Mouse (Mus musculus): ENCODE data around the gene Thy1.

Gene Thy1

DNA sequence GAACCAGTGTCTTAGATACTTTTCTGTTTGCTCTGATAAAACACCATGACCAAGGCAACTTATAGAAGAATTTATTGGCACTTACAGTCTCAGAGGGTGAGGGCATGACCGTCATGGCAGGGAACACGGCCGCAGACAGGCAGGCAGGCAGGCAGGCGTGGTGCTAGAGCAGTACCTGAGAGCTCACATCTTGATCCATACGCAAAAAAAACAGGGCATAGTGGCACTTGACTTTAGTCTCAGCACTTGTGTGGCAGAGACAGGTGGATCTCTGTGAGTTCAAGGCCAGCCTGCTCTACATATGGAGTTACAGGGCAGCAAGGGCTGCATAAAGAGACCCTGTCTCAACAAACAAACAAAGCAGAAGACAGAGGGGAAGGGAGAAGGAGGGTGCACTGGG is 9.9 kb upstream of the Thy1 start:
- in situ Hi-C loops (cut with MboI; ENCODE audit: unreplicated experiment in 2 of 2) = no loop called here

DNA sequence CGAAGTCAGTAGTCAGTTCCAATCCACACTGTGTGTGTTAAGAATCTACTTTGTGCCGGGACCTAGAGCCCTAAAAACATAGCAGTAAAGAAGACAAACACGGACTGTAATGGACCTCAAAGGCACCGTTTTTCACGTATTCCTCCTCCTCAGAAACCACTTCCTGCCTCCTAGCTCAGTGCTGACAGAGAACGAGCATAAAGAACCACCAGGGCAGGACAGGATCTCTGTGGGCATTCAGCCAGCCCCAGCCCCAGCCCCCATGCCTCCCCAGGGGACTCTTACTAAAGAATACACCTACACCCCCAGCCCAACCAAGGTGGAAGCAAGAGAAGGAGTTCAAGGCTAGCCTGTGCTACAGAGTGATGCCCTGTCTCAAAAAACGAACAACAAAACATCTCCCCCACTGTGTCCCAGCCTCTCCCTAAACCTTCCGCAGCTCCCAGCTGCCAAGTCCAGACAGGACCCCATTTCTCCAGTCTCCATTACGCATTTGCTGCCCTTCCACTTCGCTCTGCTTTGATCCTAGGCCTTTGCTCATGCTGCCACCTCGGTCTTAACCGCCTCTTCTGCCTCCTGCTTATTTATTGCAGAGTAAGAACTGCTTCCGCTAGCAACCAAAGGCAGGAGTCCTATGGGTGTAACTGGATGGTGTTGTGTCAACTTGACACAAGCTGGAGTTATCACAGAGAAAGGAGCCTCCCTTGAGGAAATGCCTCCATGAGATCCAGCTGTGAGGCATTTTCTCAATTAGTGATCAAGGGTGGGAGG is 9.0 kb upstream of the Thy1 start:
- in situ Hi-C loops (cut with MboI; ENCODE audit: unreplicated experiment in 2 of 2) = no loop called here

DNA sequence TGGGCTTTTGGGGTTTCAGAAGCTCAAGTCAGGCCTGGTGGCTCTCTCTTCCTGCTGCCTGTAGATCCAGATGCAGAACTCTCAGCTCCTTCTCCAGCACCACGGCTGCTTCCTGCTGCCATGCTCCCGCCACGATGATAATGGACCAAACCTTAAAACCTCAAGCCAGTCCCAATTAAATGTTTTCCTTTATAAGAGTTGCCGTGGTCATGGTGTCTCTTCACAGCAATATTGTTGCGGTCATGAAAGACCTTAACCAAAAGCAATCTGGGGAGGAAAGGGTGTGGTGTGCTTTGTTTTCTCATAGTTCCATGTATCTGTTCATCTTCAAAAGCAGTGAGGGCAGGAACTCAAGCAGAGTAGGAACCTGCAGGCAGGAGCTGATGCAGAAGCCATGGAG is 6.1 kb upstream of the Thy1 start:
- in situ Hi-C loops (cut with MboI; ENCODE audit: unreplicated experiment in 2 of 2) = no loop called here

DNA sequence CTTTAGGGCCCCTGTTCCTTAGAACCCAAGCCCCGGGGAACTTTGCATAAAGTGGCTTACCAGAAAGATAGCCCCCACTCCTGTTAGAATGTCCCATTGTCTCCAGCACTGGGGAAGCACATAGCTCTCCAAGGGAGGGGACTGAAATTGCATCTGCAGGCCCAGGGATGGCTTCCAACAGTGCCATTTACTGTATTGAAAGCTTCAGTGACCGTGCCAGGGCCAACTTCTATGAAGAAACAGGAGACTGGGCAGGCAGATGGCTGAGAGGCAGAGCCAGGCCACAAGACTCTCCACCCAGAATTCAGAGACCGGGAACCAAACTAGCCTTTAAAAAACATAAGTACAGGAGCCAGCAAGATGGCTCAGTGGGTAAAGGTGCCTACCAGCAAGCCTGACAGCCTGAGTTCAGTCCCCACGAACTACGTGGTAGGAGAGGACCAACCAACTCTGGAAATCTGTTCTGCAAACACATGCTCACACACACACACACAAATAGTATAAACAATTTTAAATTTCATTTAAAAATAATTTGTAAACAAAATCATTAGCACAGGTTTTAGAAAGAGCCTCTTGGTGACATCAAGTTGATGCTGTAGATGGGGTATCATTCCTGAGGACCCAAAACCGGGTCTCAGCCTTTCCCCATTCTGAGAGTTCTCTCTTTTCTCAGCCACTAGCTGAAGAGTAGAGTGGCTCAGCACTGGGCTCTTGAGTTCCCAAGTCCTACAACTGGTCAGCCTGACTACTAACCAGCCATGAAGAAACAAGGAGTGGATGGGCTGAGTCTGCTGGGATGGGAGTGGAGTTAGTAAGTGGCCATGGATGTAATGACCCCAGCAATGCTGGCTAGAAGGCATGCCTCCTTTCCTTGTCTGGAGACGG is 1.4 kb upstream of the Thy1 start:
- in situ Hi-C loops (cut with MboI; ENCODE audit: unreplicated experiment in 2 of 2) = no loop called here

DNA sequence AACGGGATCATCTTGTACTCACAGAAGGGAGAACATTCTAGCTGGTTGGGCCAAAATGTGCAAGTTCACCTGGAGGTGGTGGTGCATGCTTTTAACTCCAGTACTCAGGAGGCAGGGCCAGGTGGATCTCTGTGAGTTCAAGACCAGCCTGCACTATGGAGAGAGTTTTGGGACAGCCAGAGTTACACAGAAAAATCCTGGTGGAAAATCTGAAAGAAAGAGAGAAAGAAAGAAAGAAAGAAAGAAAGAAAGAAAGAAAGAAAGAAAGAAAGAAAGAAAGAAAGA is 846 bp upstream of the Thy1 start:
- in situ Hi-C loops (cut with MboI; ENCODE audit: unreplicated experiment in 2 of 2) = no loop called here

DNA sequence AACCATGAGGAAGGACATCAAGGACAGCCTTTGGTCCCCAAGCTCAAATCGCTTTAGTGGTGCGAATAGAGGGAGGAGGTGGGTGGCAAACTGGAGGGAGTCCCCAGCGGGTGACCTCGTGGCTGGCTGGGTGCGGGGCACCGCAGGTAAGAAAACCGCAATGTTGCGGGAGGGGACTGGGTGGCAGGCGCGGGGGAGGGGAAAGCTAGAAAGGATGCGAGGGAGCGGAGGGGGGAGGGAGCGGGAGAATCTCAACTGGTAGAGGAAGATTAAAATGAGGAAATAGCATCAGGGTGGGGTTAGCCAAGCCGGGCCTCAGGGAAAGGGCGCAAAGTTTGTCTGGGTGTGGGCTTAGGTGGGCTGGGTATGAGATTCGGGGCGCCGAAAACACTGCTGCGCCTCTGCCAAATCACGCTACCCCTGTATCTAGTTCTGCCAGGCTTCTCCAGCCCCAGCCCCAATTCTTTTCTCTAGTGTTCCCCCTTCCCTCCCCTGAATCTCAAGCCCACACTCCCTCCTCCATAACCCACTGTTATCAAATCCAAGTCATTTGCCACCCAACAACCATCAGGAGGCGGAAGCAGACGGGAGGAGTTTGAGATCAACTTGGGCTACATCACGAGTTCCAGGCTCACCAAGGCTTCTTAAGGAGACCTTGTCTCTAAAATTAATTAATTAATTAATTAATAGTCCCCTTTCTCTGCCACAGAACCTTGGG is 683 bp downstream of the Thy1 start:
- in situ Hi-C loops (cut with MboI; ENCODE audit: unreplicated experiment in 2 of 2) = no loop called here

DNA sequence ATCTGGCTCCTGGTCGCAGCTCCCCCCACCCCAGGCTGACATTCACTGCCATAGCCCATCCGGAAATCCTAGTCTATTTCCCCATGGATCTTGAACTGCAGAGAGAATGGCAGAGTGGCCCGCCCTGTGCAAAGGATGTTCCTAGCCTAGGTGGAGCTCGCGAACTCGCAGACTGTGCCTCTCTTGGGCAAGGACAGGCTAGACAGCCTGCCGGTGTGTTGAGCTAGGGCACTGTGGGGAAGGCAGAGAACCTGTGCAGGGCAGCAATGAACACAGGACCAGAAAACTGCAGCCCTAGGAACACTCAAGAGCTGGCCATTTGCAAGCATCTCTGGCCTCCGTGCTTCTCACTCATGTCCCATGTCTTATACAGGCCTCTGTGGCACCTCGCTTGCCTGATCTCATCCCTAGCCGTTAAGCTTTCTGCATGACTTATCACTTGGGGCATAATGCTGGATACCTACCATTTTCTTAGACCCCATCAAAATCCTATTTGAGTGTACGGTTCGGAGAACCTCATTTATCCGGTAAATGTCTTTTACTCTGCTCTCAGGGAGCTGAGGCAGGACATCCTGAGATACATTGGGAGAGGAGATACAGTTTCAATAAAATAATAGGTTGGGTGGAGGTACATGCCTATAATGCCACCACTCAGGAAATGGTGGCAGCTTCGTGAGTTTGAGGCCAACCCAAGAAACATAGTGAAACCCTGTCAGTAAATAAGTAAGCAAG is 1.4 kb downstream of the Thy1 start:
- in situ Hi-C loops (cut with MboI; ENCODE audit: unreplicated experiment in 2 of 2) = no loop called here

DNA sequence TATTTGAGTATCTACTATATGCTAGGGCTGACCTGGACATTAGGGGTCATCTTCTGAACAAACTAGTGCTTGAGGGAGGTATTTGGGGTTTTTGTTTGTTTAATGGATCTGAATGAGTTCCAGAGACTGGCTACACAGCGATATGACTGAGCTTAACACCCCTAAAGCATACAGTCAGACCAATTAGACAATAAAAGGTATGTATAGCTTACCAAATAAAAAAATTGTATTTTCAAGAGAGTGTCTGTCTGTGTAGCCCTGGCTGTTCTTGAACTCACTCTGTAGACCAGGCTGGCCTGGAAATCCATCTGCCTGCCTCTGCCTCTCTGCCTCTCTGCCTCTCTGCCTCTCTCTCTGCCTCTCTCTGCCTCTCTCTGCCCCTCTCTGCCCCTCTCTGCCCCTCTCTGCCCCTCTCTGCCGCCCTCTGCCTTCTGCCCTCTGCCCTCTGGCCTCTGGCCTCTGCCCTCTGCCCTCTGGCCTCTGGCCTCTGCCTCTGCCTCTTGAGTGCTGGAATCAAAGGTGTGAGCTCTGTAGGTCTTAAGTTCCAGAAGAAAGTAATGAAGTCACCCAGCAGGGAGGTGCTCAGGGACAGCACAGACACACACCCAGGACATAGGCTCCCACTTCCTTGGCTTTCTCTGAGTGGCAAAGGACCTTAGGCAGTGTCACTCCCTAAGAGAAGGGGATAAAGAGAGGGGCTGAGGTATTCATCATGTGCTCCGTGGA is 2.1 kb downstream of the Thy1 start:
- in situ Hi-C loops (cut with MboI; ENCODE audit: unreplicated experiment in 2 of 2) = no loop called here

DNA sequence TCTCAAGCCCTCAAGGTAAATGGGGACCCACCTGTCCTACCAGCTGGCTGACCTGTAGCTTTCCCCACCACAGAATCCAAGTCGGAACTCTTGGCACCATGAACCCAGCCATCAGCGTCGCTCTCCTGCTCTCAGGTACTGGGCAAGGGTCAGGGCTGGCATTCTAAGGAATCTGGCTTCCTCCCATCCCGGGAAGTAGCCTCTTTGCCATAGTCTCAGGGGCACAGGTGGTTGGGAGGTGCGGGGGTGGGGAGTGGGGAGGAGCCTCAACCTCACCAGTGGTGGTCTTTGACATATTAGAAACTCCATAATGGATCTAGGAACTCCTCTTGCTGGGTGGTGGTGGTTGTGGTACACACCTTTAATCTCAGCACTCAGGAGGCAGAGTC is 2.7 kb downstream of the Thy1 start:
- in situ Hi-C loops (cut with MboI; ENCODE audit: unreplicated experiment in 2 of 2) = no loop called here

DNA sequence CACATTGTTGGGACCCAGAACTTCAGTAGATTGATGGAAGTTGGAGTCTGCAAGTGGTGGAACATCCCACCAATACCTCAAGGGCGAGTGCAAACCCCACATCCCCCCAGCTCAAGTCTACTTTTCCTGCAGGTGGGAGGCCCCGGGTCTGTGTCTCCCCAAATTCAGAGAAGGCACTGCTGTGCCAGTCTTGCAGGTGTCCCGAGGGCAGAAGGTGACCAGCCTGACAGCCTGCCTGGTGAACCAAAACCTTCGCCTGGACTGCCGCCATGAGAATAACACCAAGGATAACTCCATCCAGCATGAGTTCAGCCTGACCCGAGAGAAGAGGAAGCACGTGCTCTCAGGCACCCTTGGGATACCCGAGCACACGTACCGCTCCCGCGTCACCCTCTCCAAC is 3.2 kb downstream of the Thy1 start:
- in situ Hi-C loops (cut with MboI; ENCODE audit: unreplicated experiment in 2 of 2) = no loop called here

DNA sequence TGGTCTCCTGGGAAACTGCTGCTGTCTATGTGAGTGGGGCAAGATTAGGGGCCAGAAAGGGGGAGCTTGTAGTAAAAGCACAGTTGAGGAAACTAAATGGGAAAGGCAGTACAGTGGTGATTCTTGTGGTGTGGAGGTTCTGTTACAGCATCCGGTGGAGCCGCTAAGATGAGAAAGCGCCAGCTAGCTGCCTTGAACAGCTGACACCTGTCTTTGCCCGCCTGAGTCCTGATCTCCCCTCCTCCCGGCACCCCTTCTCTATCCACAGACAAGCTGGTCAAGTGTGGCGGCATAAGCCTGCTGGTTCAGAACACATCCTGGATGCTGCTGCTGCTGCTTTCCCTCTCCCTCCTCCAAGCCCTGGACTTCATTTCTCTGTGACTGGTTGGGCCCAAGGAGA is 3.9 kb downstream of the Thy1 start:
- in situ Hi-C loops (cut with MboI; ENCODE audit: unreplicated experiment in 2 of 2) = no loop called here

DNA sequence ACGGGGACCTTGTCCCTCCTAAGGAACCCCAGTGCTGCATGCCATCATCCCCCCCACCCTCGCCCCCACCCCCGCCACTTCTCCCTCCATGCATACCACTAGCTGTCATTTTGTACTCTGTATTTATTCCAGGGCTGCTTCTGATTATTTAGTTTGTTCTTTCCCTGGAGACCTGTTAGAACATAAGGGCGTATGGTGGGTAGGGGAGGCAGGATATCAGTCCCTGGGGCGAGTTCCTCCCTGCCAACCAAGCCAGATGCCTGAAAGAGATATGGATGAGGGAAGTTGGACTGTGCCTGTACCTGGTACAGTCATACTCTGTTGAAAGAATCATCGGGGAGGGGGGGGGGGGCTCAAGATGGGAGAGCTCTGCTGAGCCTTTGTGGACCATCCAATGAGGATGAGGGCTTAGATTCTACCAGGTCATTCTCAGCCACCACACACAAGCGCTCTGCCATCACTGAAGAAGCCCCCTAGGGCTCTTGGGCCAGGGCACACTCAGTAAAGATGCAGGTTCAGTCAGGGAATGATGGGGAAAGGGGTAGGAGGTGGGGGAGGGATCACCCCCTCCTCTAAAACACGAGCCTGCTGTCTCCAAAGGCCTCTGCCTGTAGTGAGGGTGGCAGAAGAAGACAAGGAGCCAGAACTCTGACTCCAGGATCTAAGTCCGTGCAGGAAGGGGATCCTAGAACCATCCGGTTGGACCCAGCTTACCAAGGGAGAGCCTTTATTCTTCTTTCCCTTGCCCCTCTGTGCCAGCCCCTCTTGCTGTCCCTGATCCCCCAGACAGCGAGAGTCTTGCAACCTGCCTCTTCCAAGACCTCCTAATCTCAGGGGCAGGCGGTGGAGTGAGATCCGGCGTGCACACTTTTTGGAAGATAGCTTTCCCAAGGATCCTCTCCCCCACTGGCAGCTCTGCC is 4.6 kb downstream of the Thy1 start:
- in situ Hi-C loops (cut with MboI; ENCODE audit: unreplicated experiment in 2 of 2) = no loop called here

DNA sequence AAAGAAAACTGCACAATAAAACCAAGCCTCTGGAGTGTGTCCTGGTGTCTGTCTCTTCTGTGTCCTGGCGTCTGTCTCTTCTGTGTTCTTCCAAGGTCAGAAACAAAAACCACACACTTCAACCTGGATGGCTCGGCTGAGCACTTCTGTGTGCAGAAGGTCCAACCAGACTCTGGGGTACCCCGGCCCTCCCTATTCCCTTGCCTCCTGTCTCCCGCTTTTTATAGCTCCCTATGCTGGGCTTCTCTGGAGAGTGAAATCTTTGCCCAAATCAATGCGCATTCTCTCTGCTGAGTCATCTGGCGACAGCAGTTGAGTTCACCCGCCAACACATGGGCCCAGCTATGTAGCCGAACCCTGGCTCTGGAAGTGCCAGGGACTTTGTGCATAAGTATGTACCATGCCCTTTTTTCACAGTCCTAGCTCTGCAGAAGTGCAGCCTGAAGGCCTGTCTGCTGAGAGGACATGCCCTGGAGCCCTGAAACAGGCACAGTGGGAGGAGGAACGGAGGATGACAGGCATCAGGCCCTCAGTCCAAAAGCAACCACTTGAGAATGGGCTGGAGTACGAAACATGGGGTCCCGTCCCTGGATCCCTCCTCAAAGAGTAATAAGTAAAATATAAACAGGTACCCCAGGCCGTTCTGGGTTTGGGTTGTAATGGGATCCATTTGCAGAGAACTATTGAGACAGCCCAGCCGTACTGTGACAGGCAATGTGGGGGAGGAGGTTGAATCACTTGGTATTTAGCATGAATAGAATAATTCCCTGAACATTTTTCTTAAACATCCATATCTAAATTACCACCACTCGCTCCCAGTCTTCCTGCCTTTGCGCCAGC is 5.6 kb downstream of the Thy1 start:
- in situ Hi-C loops (cut with MboI; ENCODE audit: unreplicated experiment in 2 of 2) = no loop called here

DNA sequence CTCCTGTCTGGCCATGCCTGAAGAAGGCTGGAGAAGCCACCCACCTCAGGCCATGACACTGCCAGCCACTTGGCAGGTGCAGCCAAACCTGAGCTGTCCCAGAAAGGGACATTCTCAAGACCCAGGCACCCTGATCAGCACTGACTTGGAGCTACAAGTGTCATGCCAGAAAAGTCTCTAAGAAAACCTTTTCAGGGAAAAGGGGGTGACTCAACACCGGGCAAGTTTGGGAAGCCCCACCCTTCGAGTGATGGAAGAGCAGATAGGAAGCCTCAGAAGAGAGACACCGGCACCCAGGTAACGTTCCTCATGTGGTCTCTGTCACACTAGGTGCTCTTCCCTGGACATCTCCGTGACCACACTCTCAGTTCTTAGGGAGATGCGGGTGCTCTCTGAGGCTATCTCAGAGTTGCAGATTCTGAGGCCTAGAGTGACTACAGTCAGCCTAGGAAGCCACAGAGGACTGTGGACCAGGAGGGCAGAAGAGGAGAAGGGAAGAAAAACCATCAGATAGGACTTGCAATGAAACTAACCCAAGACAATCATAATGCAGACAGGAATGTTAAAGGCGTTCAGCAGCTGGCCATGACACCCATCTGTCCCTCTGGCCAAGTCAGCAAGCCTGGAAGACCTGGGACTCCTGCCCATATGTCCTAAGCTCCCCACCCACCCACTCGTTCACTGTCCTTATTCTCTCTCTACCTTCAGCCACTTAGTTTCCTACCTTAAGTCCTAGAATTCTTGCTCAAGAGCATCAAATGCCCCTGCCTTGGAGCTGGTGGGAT is 6.4 kb downstream of the Thy1 start:
- in situ Hi-C loops (cut with MboI; ENCODE audit: unreplicated experiment in 2 of 2) = no loop called here

DNA sequence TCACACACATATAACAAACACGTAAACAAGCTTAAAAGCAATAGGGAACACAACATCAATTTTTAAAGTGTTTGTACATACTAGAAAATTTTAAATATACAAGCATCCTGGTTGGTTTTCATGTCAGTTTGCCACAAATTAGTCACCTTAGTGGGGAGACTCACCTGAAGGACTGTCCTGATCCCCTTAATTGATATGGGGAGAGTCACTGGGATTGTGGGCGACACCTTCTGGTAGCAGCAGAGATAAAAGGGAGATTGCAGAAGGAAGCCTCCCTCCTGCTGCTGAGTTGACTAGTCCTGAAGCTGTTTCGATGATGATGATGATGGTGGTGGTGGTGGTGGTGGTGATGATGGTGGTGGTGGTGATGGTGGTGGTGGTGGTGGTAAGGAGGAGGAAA is 9.7 kb downstream of the Thy1 start:
- in situ Hi-C loops (cut with MboI; ENCODE audit: unreplicated experiment in 2 of 2) = no loop called here

DNA sequence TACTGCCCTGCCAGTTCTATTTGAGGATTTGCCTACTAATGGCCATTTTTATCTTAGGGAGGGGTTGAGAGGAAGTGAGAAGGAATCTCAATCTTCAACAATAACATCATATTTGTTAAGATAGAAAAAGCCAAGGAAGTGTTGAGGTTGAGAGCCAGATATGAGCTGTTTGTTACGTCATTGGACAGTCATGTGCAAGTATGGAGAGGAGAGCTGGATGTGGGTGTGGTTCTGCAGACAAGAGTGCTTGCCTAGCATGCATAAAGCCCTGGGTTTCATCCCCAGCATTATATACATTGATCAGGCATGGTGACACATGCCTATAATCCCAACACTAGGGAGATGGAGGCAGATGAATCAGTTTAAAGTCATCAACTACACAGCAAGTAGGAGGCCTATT is 10.8 kb downstream of the Thy1 start:
- in situ Hi-C loops (cut with MboI; ENCODE audit: unreplicated experiment in 2 of 2) = no loop called here

DNA sequence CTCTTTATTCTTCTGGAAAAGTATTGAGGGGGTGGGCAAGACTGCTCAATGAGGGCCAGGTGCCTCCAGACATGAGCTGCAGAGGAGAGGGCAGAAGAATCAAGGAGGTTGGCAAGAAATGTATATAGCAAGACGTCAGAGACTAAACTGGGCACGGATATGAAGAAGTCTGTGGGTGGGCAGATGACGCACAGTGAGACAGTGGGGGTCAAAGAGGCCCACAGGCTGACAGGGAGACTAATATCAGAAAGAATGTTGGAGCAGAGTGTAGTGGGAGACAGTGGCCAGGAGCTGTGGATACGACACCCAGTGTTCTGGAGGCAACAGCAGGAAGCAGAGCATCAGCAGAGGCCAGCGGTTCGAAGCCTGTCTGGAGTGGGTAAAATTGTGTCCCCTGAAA is 15.4 kb downstream of the Thy1 start:
- in situ Hi-C loops (cut with MboI; ENCODE audit: unreplicated experiment in 2 of 2) = no loop called here

DNA sequence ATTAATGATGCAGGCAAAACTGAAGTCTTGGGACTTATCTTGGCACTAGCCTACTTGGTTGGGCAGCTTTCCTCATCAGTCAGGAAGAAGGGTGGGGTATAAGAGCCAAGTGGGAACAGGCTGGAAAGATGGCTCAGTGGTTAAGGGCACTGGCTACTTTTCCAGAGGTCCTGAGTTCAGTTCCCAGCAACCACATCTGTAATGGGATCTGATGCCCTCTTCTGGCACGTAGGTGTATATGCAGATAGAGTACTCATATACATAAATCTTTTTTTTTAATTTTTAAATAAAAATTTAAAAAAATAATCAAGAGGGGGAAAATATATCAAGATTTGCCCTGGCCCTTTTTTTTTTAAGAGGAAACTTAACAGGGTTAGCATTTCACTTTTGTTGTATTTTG is 22.0 kb downstream of the Thy1 start:
- in situ Hi-C loops (cut with MboI; ENCODE audit: unreplicated experiment in 2 of 2) = no loop called here
